ENCODE assay signal across 23 mouse cellular contexts in the genomic region with DNA sequence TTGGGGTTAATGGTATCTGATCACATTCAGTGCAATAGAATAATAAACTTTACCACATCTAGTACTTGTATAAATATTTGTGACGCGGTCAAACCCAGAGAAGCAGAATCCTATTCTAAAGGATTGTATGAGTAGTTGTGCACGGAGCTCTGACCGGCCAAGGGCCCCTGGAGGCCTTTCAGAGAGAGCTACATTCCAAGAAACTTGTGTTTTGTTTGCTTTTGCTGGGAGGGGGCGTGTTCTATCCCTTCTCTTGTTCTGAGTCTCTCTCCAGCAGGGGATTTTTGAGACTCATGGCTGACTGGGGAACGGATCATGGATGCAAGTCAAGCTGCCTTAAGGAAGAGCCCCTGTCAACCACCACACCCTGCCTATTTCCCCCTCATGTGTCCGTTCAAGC. TPM values are rescaled to one million over a fixed set of nuclear protein-coding genes. Genes with fewer than 3 reads are reported as not detected.
"Had no signal": no experiment of that assay in that cellular context is flagged by ENCODE, and none has a peak within 500 bp of the region (broad histone marks: within the 10 kb centered on the region; RNA-seq: fewer than 3 reads in every experiment).

No protein-coding gene starts in this region.

RNA-seq across cellular contexts. Expression of gene Plac9a, which starts 7.2 kb away (rescaled TPM):
- polyA plus RNA-seq: heart, embryonic 10.5 days; heart, embryonic 11.5 days; heart, embryonic 12.5 days; heart, embryonic 13.5 days; heart, embryonic 14.5 days; heart, embryonic 15.5 days; hindbrain, embryonic 10.5 days; hindbrain, embryonic 11.5 days; hindbrain, embryonic 12.5 days; hindbrain, embryonic 13.5 days; hindbrain, embryonic 14.5 days; hindbrain, embryonic 15.5 days; hindbrain, embryonic 16.5 days; inflammation-experienced regulatory T-cells, adult 6 months; intestine, embryonic 14.5 days; intestine, embryonic 15.5 days; kidney, embryonic 16.5 days had no signal

RNA-seq across cellular contexts. Expression of gene Cphx1, which starts 42.4 kb away (rescaled TPM):
- polyA plus RNA-seq: heart, embryonic 10.5 days; heart, embryonic 11.5 days; heart, embryonic 12.5 days; heart, embryonic 14.5 days; heart, embryonic 15.5 days; heart, embryonic 16.5 days; hindbrain, embryonic 10.5 days; hindbrain, embryonic 11.5 days; hindbrain, embryonic 12.5 days; hindbrain, embryonic 13.5 days; hindbrain, embryonic 14.5 days; hindbrain, embryonic 15.5 days; hindbrain, embryonic 16.5 days; hindbrain, postnatal 0 days; inflammation-experienced regulatory T-cells, adult 6 months; intestine, embryonic 14.5 days; intestine, postnatal 0 days; kidney, adult 2 months; kidney, embryonic 15.5 days; kidney, embryonic 16.5 days; kidney, postnatal 0 days had no signal
